Mouse (Mus musculus) MEL (cell line): Measurements from ENCODE around the gene Tmod1. TPM values are rescaled to one million over a fixed set of nuclear protein-coding genes. Genes with fewer than 3 reads are reported as not detected.

ENCODE experiments used
- DNase-seq: peaks from one replicate; pipeline ENCODE4 v3.0.0; 2011; ENCODE audit warnings: low read depth, low spot score
- H3K27ac ChIP-seq: 2 replicates; pipeline ENCODE4 v1.5.1; 2012; ENCODE audit warnings: low read depth, mild to moderate bottlenecking, control low read depth, low read length, moderate library complexity; ENCODE audit not compliant: control insufficient read depth
- H3K27me3 ChIP-seq, 2 experiments: fragments of 150-350 bp in 1 of 2; sonication (generic) in 1 of 2; 2 replicates each; pipeline ENCODE4 v1.6.1; 2012; ENCODE audit warnings: low read length in 2 of 2, mild to moderate bottlenecking in 2 of 2, improper control_type of control experiment in 1 of 2, moderate library complexity in 1 of 2; ENCODE audit not compliant: insufficient read depth in 2 of 2, control insufficient read depth in 1 of 2
- H3K36me3 ChIP-seq, 2 experiments: 2 replicates each; pipeline ENCODE4 v1.6.1; 2012 to 2014; ENCODE audit warnings: low read length in 2 of 2, improper control_type of control experiment in 1 of 2, inconsistent platforms in 1 of 2, mild to moderate bottlenecking in 1 of 2; ENCODE audit not compliant: insufficient read depth in 2 of 2, control insufficient read depth in 1 of 2
- H3K4me1 ChIP-seq, 2 experiments: fragments of 150-350 bp in 1 of 2; sonication (generic) in 1 of 2; 2 replicates each; pipeline ENCODE4 v1.6.1; 2012; ENCODE audit warnings: low read length in 2 of 2, improper control_type of control experiment in 1 of 2, mild to moderate bottlenecking in 1 of 2; ENCODE audit not compliant: insufficient read depth in 2 of 2, control insufficient read depth in 1 of 2
- H3K4me3 ChIP-seq, 2 experiments: fragments of 150-350 bp in 1 of 2; sonication (generic) in 1 of 2; 2 replicates each; pipeline ENCODE4 v1.5.1; 2012; ENCODE audit warnings: low read depth in 2 of 2, low read length in 2 of 2, mild to moderate bottlenecking in 2 of 2, moderate library complexity in 2 of 2, control low read depth in 1 of 2, improper control_type of control experiment in 1 of 2; ENCODE audit not compliant: control insufficient read depth in 1 of 2, insufficient read depth in 1 of 2
- H3K79me2 ChIP-seq: 2 replicates; pipeline ENCODE4 v1.6.1; 2012; ENCODE audit warnings: mild to moderate bottlenecking, low read length, moderate library complexity; ENCODE audit not compliant: control insufficient read depth, poor library complexity, insufficient read depth
- H3K9ac ChIP-seq: 2 replicates; pipeline ENCODE4 v1.6.1; 2012; ENCODE audit warnings: low read depth, mild to moderate bottlenecking, control low read depth, low read length, moderate library complexity; ENCODE audit not compliant: control insufficient read depth, poor library complexity, severe bottlenecking
- H3K9me3 ChIP-seq: fragments of 150-350 bp; sonication (generic); replicated peaks from 2 replicates; pipeline ENCODE4 v1.6.1; 2012; ENCODE audit warnings: mild to moderate bottlenecking, low read length, improper control_type of control experiment, moderate library complexity; ENCODE audit not compliant: insufficient read depth
- BHLHE40 ChIP-seq: IDR thresholded peaks from 2 replicates; pipeline ENCODE4 v1.6.1; 2012; ENCODE audit warnings: low read depth, mild to moderate bottlenecking, inconsistent platforms, low read length, improper control_type of control experiment, borderline replicate concordance
- CHD1 ChIP-seq: IDR thresholded peaks from 2 replicates; pipeline ENCODE4 v1.6.1; 2012; ENCODE audit warnings: low read depth, mild to moderate bottlenecking, inconsistent platforms, low read length, improper control_type of control experiment
- CHD2 ChIP-seq: IDR thresholded peaks from 2 replicates; pipeline ENCODE4 v1.6.1; 2011; ENCODE audit warnings: low read length, improper control_type of control experiment
- CTCF ChIP-seq, 3 experiments: IDR thresholded peaks in 2 of 3; conservative IDR thresholded peaks in 1 of 3; 2 replicates each; pipeline ENCODE4 v1.5.1; 2011 to 2012; ENCODE audit warnings: low read length in 3 of 3, low read depth in 2 of 3, mild to moderate bottlenecking in 2 of 3, improper control_type of control experiment in 1 of 3, inconsistent platforms in 1 of 3, mixed read lengths in 1 of 3, moderate library complexity in 1 of 3; ENCODE audit not compliant: control insufficient read depth in 1 of 3, insufficient read depth in 1 of 3, poor library complexity in 1 of 3, severe bottlenecking in 1 of 3
- E2F4 ChIP-seq: IDR thresholded peaks from 2 replicates; pipeline ENCODE4 v1.6.1; 2011; ENCODE audit warnings: low read depth, low read length, improper control_type of control experiment, borderline replicate concordance
- EP300 ChIP-seq, 2 experiments: IDR thresholded peaks; 2 replicates each; pipeline ENCODE4 v1.6.1; 2011; ENCODE audit warnings: improper control_type of control experiment in 2 of 2, low read length in 2 of 2, low read depth in 1 of 2, mild to moderate bottlenecking in 1 of 2
- GABPA ChIP-seq: IDR thresholded peaks from 2 replicates; pipeline ENCODE4 v1.6.1; 2012; ENCODE audit warnings: low read depth, mild to moderate bottlenecking, inconsistent platforms, low read length, improper control_type of control experiment, moderate library complexity
- HCFC1 ChIP-seq: IDR thresholded peaks from 2 replicates; pipeline ENCODE4 v1.6.1; 2012; ENCODE audit warnings: low read depth, mild to moderate bottlenecking, inconsistent platforms, low read length, improper control_type of control experiment, moderate library complexity
- JUND ChIP-seq: IDR thresholded peaks from 2 replicates; pipeline ENCODE4 v1.6.1; 2011; ENCODE audit warnings: low read depth, mild to moderate bottlenecking, improper control_type of control experiment, low read length
- MAFK ChIP-seq: IDR thresholded peaks from 2 replicates; pipeline ENCODE4 v1.6.1; 2011; ENCODE audit warnings: low read depth, mild to moderate bottlenecking, low read length, improper control_type of control experiment, borderline replicate concordance
- MAZ ChIP-seq: IDR thresholded peaks from 2 replicates; pipeline ENCODE4 v1.6.1; 2012; ENCODE audit warnings: low read depth, mild to moderate bottlenecking, inconsistent platforms, low read length, improper control_type of control experiment
- MXI1 ChIP-seq: IDR thresholded peaks from 2 replicates; pipeline ENCODE4 v1.6.1; 2011; ENCODE audit warnings: mild to moderate bottlenecking, low read depth, low read length, improper control_type of control experiment
- MYB ChIP-seq: IDR thresholded peaks from 2 replicates; pipeline ENCODE4 v1.6.1; 2011; ENCODE audit warnings: mild to moderate bottlenecking, low read depth, low read length, improper control_type of control experiment
- MYC ChIP-seq: IDR thresholded peaks from 2 replicates; pipeline ENCODE4 v1.6.1; 2011; ENCODE audit warnings: low read depth, mild to moderate bottlenecking, low read length, improper control_type of control experiment, moderate library complexity
- NELFE ChIP-seq: IDR thresholded peaks from 2 replicates; pipeline ENCODE4 v1.6.1; 2011; ENCODE audit warnings: low read depth, low read length, improper control_type of control experiment
- NRF1 ChIP-seq: IDR thresholded peaks from 2 replicates; pipeline ENCODE4 v1.6.1; 2014; ENCODE audit warnings: low read depth, mild to moderate bottlenecking, inconsistent platforms, low read length, improper control_type of control experiment, moderate library complexity; ENCODE audit not compliant: poor library complexity, insufficient read depth, severe bottlenecking
- RAD21 ChIP-seq: IDR thresholded peaks from 2 replicates; pipeline ENCODE4 v1.6.1; 2011; ENCODE audit warnings: mild to moderate bottlenecking, low read depth, low read length, improper control_type of control experiment
- RCOR1 ChIP-seq: IDR thresholded peaks from 2 replicates; pipeline ENCODE4 v1.6.1; 2012; ENCODE audit warnings: low read depth, mild to moderate bottlenecking, inconsistent platforms, low read length, improper control_type of control experiment
- SIN3A ChIP-seq: IDR thresholded peaks from 2 replicates; pipeline ENCODE4 v1.6.1; 2012; ENCODE audit warnings: low read length, improper control_type of control experiment, inconsistent platforms
- SMC3 ChIP-seq: IDR thresholded peaks from 2 replicates; pipeline ENCODE4 v1.6.1; 2011; ENCODE audit warnings: low read depth, low read length, improper control_type of control experiment
- TAL1 ChIP-seq: IDR thresholded peaks from 2 replicates; pipeline ENCODE4 v1.6.1; 2012; ENCODE audit warnings: mild to moderate bottlenecking, inconsistent platforms, low read length, moderate library complexity, mixed read lengths
- TBP ChIP-seq: IDR thresholded peaks from 2 replicates; pipeline ENCODE4 v1.8.0; 2011; ENCODE audit warnings: low read depth, low read length, improper control_type of control experiment
- TCF12 ChIP-seq: IDR thresholded peaks from 2 replicates; pipeline ENCODE4 v1.6.1; 2014; ENCODE audit warnings: low read depth, mild to moderate bottlenecking, inconsistent platforms, low read length, improper control_type of control experiment, moderate library complexity
- USF1 ChIP-seq: IDR thresholded peaks from 2 replicates; pipeline ENCODE4 v1.6.1; 2014; ENCODE audit warnings: low read depth, mild to moderate bottlenecking, inconsistent platforms, low read length, improper control_type of control experiment, moderate library complexity
- USF2 ChIP-seq, 2 experiments: IDR thresholded peaks; 2 replicates each; pipeline ENCODE4 v1.6.1; 2011 to 2012; ENCODE audit warnings: improper control_type of control experiment in 2 of 2, low read length in 2 of 2, borderline replicate concordance in 1 of 2, inconsistent platforms in 1 of 2, low read depth in 1 of 2, mild to moderate bottlenecking in 1 of 2; ENCODE audit not compliant: insufficient read depth in 1 of 2
- ZC3H11A ChIP-seq: IDR thresholded peaks from 2 replicates; pipeline ENCODE4 v1.6.1; 2012; ENCODE audit warnings: low read depth, mild to moderate bottlenecking, inconsistent platforms, low read length, improper control_type of control experiment
- ZMIZ1 ChIP-seq: IDR thresholded peaks from 2 replicates; pipeline ENCODE4 v1.6.1; 2012; ENCODE audit warnings: low read depth, mild to moderate bottlenecking, inconsistent platforms, low read length, improper control_type of control experiment, moderate library complexity
- ZNF384 ChIP-seq: IDR thresholded peaks from 2 replicates; pipeline ENCODE4 v1.6.1; 2012; ENCODE audit warnings: low read depth, mild to moderate bottlenecking, inconsistent platforms, low read length, improper control_type of control experiment
- polyA plus RNA-seq, 2 experiments: library from polyadenylated mRNA; stranded (reverse) in 1 of 2; unstranded in 1 of 2; fragments of >175 nt in 1 of 2; fragments of >200 nt in 1 of 2; gene quantifications; 2 replicates each; pipeline versions ENCODE4 v1.2.1 to v1.2.4; 2012; ENCODE audit warnings: low replicate concordance in 2 of 2, low read depth in 1 of 2; ENCODE audit not compliant: insufficient read length in 2 of 2, insufficient read depth in 1 of 2, missing spikeins in 1 of 2
- total RNA-seq: library from RNA; depleted of rRNA; stranded (reverse); fragments of 300-350 nt; gene quantifications from 2 replicates; pipeline ENCODE4 v1.2.3, GENCODE M21; 2012

Gene Tmod1
- total and polyA plus RNA-seq, 3 experiments: 2.3 to 8.1 TPM; not detected in 1

DNA sequence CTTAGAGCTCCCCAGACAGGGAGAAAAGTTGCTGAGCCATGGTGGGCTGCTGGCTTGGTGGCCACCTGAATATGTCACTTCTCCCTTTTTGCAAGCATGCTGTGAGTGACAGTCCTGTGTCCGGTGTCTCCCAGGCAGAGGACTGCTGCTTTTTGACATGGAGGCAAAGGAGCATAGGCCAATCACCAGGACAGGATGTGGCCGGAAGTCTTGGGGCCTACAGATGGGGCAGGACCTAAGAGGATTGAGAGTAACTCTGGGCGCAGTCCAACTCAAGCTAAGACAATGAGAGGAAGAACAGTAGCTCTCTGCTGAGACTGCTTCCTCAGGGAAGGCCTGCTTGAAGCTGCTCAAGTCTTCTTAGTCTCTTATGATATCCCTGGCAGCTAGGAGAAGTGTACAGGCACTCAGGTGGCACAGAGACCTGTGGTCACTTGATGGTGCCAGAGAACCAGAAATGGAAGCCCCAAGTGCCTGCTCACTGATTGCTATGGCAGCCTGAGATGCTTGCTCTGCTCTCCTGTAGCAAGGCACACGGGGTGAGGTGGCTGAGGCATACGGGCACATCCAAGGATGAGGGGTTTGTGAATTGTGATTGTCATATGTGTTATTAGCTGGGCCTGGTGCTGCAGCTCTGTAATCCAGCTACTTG lies 30.5 kb upstream of the Tmod1 start:
- no peak for DNase-seq
- H3K9ac ChIP-seq: no peak overlapping the region
- TF ChIP-seq CTCF (IDR thresholded peaks at IDR 0.05 in 2 of 3, conservative IDR thresholded peaks at IDR 0.05 in 1 of 3; ENCODE audit: control insufficient read depth in 1 of 3, insufficient read depth in 1 of 3, low read depth in 2 of 3, low read length in 3 of 3, poor library complexity in 1 of 3, severe bottlenecking in 1 of 3): no peak; a peak in 1 of 6 replicates
- no peak for TF ChIP-seq ZNF384
- TF ChIP-seq BHLHE40: no peak
- no peak for TF ChIP-seq USF1
- TF ChIP-seq RAD21: no peak
- TF ChIP-seq E2F4: no peak
- no peak for TF ChIP-seq CHD2
- TF ChIP-seq NRF1: no peak
- no peak for TF ChIP-seq SIN3A
- no peak for TF ChIP-seq SMC3
- no peak for TF ChIP-seq TBP
- TF ChIP-seq MYC: no peak
- TF ChIP-seq USF2 (IDR thresholded peaks at IDR 0.05; ENCODE audit: borderline replicate concordance in 1 of 2, insufficient read depth in 1 of 2, low read depth in 1 of 2, low read length in 2 of 2): no peak
- no peak for TF ChIP-seq RCOR1
- no peak for TF ChIP-seq CHD1
- TF ChIP-seq GABPA: no peak
- TF ChIP-seq MAFK: no peak
- TF ChIP-seq, all 39 proteins: peak for 0
- Histone ChIP-seq H3K79me2 (no peaks in the 10 kb centered on the region), H3K4me3 (no peak overlapping the region), H3K4me1 (peaks cover 4 to 7% of the 10 kb centered on the region in 2 experiments), H3K36me3 (peaks cover 0 to 7% of the 10 kb centered on the region in 2 experiments; a peak in 2 of 4 replicates), H3K27me3 (no peaks in the 10 kb centered on the region), H3K9me3 (no peaks in the 10 kb centered on the region), H3K27ac (no peak overlapping the region)

DNA sequence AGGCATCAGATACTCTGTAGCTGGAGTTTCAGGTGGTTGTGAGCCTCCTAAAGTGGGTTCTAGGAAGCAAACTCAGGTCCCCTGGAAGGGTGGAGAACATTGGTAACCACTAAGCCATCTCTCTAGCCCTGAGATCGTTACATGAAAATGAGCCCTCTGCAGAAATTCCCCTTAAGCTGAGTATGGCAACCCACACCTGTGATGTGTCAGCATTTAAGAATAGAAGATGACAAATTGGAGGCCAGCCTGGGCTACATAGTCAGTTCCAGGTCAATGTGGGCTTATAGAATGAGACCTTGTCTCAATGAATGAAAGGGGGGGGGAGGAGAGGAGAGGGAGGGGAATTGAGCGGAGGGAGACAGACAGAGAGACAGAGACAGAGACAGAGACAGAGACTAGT lies 27.0 kb upstream of the Tmod1 start:
- H3K9ac ChIP-seq: no peak overlapping the region
- peaks cover 0 to 7% of the 10 kb centered on the region in 2 experiments; a peak in 2 of 4 replicates for H3K36me3 ChIP-seq
- H3K9me3 ChIP-seq: no peaks in the 10 kb centered on the region
- no peaks in the 10 kb centered on the region for H3K27me3 ChIP-seq
- no peak overlapping the region for H3K4me3 ChIP-seq
- H3K27ac ChIP-seq: no peak overlapping the region
- H3K79me2 ChIP-seq: no peaks in the 10 kb centered on the region
- TF ChIP-seq TBP (no peak), HCFC1 (no peak), CHD2 (no peak), ZC3H11A (no peak), RCOR1 (no peak), SMC3 (no peak), USF1 (no peak), MYB (no peak), MXI1 (no peak), ZMIZ1 (no peak), ZNF384 (no peak), SIN3A (no peak), TCF12 (no peak), NELFE (no peak), EP300 (IDR thresholded peaks at IDR 0.05; ENCODE audit: low read depth in 1 of 2, low read length in 2 of 2) (no peak), JUND (no peak), TAL1 (no peak), MAZ (no peak), CTCF (IDR thresholded peaks at IDR 0.05 in 2 of 3, conservative IDR thresholded peaks at IDR 0.05 in 1 of 3; ENCODE audit: control insufficient read depth in 1 of 3, insufficient read depth in 1 of 3, low read depth in 2 of 3, low read length in 3 of 3, poor library complexity in 1 of 3, severe bottlenecking in 1 of 3) (no peak), NRF1 (no peak)
- no peak for DNase-seq
- H3K4me1 ChIP-seq: peaks cover 4 to 7% of the 10 kb centered on the region in 2 experiments
